Mouse (Mus musculus): ENCODE measurements around the gene Ccdc121. TPM values are rescaled to one million over a fixed set of nuclear protein-coding genes. Genes with fewer than 3 reads are reported as not detected.

Gene Ccdc121
- polyA plus RNA-seq, 1 experiment from 2014 or later: 0.34 TPM

DNA sequence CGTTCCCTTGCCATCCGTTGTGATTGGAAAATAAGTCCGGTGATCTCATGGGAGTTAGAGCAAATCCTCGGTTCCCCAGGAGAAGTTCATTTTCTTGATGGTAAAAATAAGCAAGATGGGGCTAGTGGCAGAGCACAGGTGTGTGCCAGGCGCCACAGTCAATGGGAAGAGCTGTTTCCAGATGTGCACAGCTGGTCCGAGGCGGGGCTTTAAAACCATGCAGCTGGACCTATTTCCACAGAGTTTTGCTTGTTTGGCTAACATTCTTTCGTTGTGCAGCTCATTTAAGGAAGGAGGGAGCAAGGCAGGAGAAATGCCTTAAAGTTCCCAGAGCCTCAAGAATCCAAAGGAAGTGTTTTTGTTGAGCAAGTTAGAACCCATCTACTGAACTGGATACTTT lies 49.8 kb downstream of the Ccdc121 start:
- H3K4me3 ChIP-seq: no peak overlapping the region
- H3K4me2 ChIP-seq: no peak overlapping the region
- peaks cover 8% of the 10 kb centered on the region for H3K4me1 ChIP-seq (replicated peaks)
- no peak overlapping the region for H3K27ac ChIP-seq
- H3K9me3 ChIP-seq (replicated peaks): no peaks in the 10 kb centered on the region
- H3K27me3 ChIP-seq: no peaks in the 10 kb centered on the region
- H3K9ac ChIP-seq: no peak overlapping the region
- no peak for ATAC-seq (replicated peaks; ENCODE audit: insufficient number of reproducible peaks, insufficient read depth, low FRiP score, low read depth)
- H3K36me3 ChIP-seq: no peaks in the 10 kb centered on the region
- WGBS: 82% methylated on average over 8 of the region's 8 CpGs

DNA sequence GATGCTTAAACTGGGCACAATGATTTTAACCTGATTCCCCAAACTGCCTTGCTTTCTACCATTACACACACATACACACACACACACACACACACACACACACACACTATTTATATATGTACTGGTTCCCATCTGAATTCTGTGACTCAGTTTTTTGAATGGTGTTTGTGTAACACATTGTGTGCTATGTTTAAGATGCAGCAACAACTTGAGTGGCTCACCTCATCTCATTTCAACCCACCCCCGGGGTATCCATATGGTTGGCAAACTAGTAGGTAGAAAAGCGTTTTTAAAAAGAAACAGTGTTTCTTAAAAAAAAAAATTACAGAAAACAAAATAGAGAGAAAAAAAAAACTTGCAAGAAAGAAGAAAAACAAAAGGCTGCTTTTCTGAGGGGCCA lies 51.0 kb downstream of the Ccdc121 start:
- H3K4me3 ChIP-seq: no peak overlapping the region
- H3K9me3 ChIP-seq (replicated peaks): no peaks in the 10 kb centered on the region
- no peak overlapping the region for H3K27ac ChIP-seq
- no peaks in the 10 kb centered on the region for H3K27me3 ChIP-seq
- H3K4me2 ChIP-seq: no peak overlapping the region
- WGBS: 78% methylated on average over 2 of the region's 2 CpGs
- no peaks in the 10 kb centered on the region for H3K36me3 ChIP-seq
- H3K4me1 ChIP-seq (replicated peaks): 0 out of 2 replicates have a peak, but pooled peaks cover 2% of the 10 kb centered on the region
- no peak overlapping the region for H3K9ac ChIP-seq
- no peak for ATAC-seq (replicated peaks; ENCODE audit: insufficient number of reproducible peaks, insufficient read depth, low FRiP score, low read depth)

Other genes starting within 250 kb of the Ccdc121 start
- 0.11 TPM in 2 replicates for gene Cnih3, start 158.8 kb downstream of the Ccdc121 start, polyA plus RNA-seq (2015; fragmentation: Nextera tagmentation; extraction: Ambion mirVana)
- 0.53 and 0.77 TPM in 2 replicates for gene Dnah14, start 65.1 kb upstream of the Ccdc121 start, polyA plus RNA-seq (2015; fragmentation: Nextera tagmentation; extraction: Ambion mirVana)

All from heart, embryonic 15.5 days (tissue).